Mouse (Mus musculus): Measurements from ENCODE around the gene Gpr27.

Gpr27 gene

GRCm38 (mm10) chr6:99677325-99677724, 15.2 kb upstream of the Gpr27 start:
- no peak for DNase-seq (ENCODE audit: low spot score)

GRCm38 (mm10) chr6:99678108-99678507, 14.4 kb upstream of the Gpr27 start:
- DNase-seq (ENCODE audit: low spot score): no peak

GRCm38 (mm10) chr6:99683974-99684373, 8.5 kb upstream of the Gpr27 start:
- no peak for DNase-seq (ENCODE audit: low spot score)

GRCm38 (mm10) chr6:99684899-99685298, 7.6 kb upstream of the Gpr27 start:
- DNase-seq (ENCODE audit: low spot score): peak; percentile 63

GRCm38 (mm10) chr6:99688513-99688912, 4.0 kb upstream of the Gpr27 start:
- no peak for DNase-seq (ENCODE audit: low spot score)

- no peak for DNase-seq (ENCODE audit: low spot score)
Observed at GRCm38 (mm10) chr6:99691666-99692205, 743 bp upstream of the Gpr27 start.

- DNase-seq (ENCODE audit: low spot score): peak; percentile 41
Observed at GRCm38 (mm10) chr6:99692916-99693841, 700 bp downstream of the Gpr27 start.

GRCm38 (mm10) chr6:99700484-99700883, 8.0 kb downstream of the Gpr27 start:
- no peak for DNase-seq (ENCODE audit: low spot score)

- no peak for DNase-seq (ENCODE audit: low spot score)
Observed at GRCm38 (mm10) chr6:99711576-99712101, 19.2 kb downstream of the Gpr27 start.

- no peak for DNase-seq (ENCODE audit: low spot score)
Observed at GRCm38 (mm10) chr6:99713256-99713655, 20.8 kb downstream of the Gpr27 start.

GRCm38 (mm10) chr6:99715191-99715590, 22.7 kb downstream of the Gpr27 start:
- no peak for DNase-seq (ENCODE audit: low spot score)

- no peak for DNase-seq (ENCODE audit: low spot score)
Observed at GRCm38 (mm10) chr6:99715913-99716312, 23.4 kb downstream of the Gpr27 start.

- no peak for DNase-seq (ENCODE audit: low spot score)
Observed at GRCm38 (mm10) chr6:99721032-99721431, 28.6 kb downstream of the Gpr27 start.

GRCm38 (mm10) chr6:99722390-99722789, 29.9 kb downstream of the Gpr27 start:
- no peak for DNase-seq (ENCODE audit: low spot score)

GRCm38 (mm10) chr6:99725971-99726561, 33.6 kb downstream of the Gpr27 start, which contains the start of gene Prok2:
Gene Prok2, minus strand, starts transcription at chr6:99726392.
- DNase-seq (ENCODE audit: low spot score): peak; percentile 26

GRCm38 (mm10) chr6:99726576-99727303, 34.3 kb downstream of the Gpr27 start:
- peak; percentile 29 for DNase-seq (ENCODE audit: low spot score)

- no peak for DNase-seq (ENCODE audit: low spot score)
Observed at GRCm38 (mm10) chr6:99729853-99730252, 37.4 kb downstream of the Gpr27 start.

- no peak for DNase-seq (ENCODE audit: low spot score)
Observed at GRCm38 (mm10) chr6:99731926-99732325, 39.4 kb downstream of the Gpr27 start.

- DNase-seq (ENCODE audit: low spot score): no peak
Observed at GRCm38 (mm10) chr6:99732673-99733072, 40.2 kb downstream of the Gpr27 start.

GRCm38 (mm10) chr6:99734666-99735065, 42.2 kb downstream of the Gpr27 start:
- DNase-seq (ENCODE audit: low spot score): no peak

GRCm38 (mm10) chr6:99742866-99743265, 50.4 kb downstream of the Gpr27 start:
- DNase-seq (ENCODE audit: low spot score): no peak

Measured in embryo, embryonic 10 days (tissue).